Mouse (Mus musculus) forebrain, postnatal 0 days (tissue): ENCODE results near the gene Isg15. TPM values are rescaled to one million over a fixed set of nuclear protein-coding genes. Genes with fewer than 3 reads are reported as not detected.
"Not testable (repeated sequence)": the region's sequence is repeated elsewhere in the genome, so short reads cannot be mapped to it uniquely, and the experiment has no call there.

ENCODE experiments used
- ATAC-seq: fragments of 200-750 bp; cut with Nextera tagmentation; 2 replicates; pipeline ENCODE4 v1.8.0; 2017; ENCODE audit warnings: mild to moderate bottlenecking, moderate library complexity
- DNase-seq: peaks from one replicate; pipeline ENCODE4 v3.0.0-alpha.2; 2015
- H3K27ac ChIP-seq: fragments of 300-500 bp; sonication (generic); 2 replicates; pipeline ENCODE4 v1.5.1; 2014; ENCODE audit warnings: low read depth, mild to moderate bottlenecking, antibody characterized with exemption, low read length, moderate library complexity, mixed read lengths
- H3K27me3 ChIP-seq: fragments of 300-500 bp; sonication (generic); 2 replicates; pipeline ENCODE4 v1.6.1; 2014; ENCODE audit warnings: mild to moderate bottlenecking, low read length, mixed read lengths; ENCODE audit not compliant: insufficient read depth
- H3K36me3 ChIP-seq: fragments of 300-500 bp; sonication (generic); 2 replicates; pipeline ENCODE4 v1.6.1; 2014; ENCODE audit warnings: mild to moderate bottlenecking, moderate library complexity; ENCODE audit not compliant: insufficient read depth
- H3K4me1 ChIP-seq: fragments of 300-500 bp; sonication (generic); 2 replicates; pipeline ENCODE4 v1.6.1; 2014; ENCODE audit warnings: antibody characterized with exemption; ENCODE audit not compliant: insufficient read depth
- H3K4me2 ChIP-seq: fragments of 300-500 bp; sonication (generic); 2 replicates; pipeline ENCODE4 v1.6.1; 2014; ENCODE audit warnings: low read depth, mild to moderate bottlenecking, moderate library complexity
- H3K4me3 ChIP-seq: fragments of 300-500 bp; sonication (generic); 2 replicates; pipeline ENCODE4 v1.5.1; 2014; ENCODE audit warnings: low read depth, low read length, mixed read lengths
- H3K9ac ChIP-seq: fragments of 300-500 bp; sonication (generic); 2 replicates; pipeline ENCODE4 v1.6.1; 2014; ENCODE audit warnings: mild to moderate bottlenecking
- H3K9me3 ChIP-seq: fragments of 300-500 bp; sonication (generic); 2 replicates; pipeline ENCODE4 v1.6.1; 2016; ENCODE audit warnings: low read length
- CTCF ChIP-seq: sonication (generic); IDR thresholded peaks from 2 replicates; pipeline ENCODE4 v1.5.1; 2016; ENCODE audit warnings: antibody characterized with exemption, control low read depth, low read depth
- WGBS: fragments of 180-500 bp; shearing (Covaris S2); extraction: QIAGEN DNeasy Blood & Tissue Kit; methylation state at CpG from one replicate; pipeline ENCODE4 v1.1.7; 2014; 5-methylcytosine and 5-hydroxymethylcytosine counted together
- microRNA-seq, 2 experiments: library from miRNA; unstranded; fragments of <30 nt; microRNA quantifications; one replicate each; pipeline ENCODE4; 2016
- polyA plus RNA-seq: library from polyadenylated mRNA; unstranded; fragments of >200 nt; fragmentation: Nextera tagmentation; extraction: Ambion mirVana; gene quantifications from 2 replicates; pipeline ENCODE4 v1.2.1, GENCODE M21; 2015
- total RNA-seq: library from RNA; depleted of rRNA; stranded (reverse); fragments of >200 nt; gene quantifications from 2 replicates; pipeline ENCODE4 v1.2.3, GENCODE M21; 2014; rRNA removed

Isg15 gene
- total and polyA plus RNA-seq, 2 experiments from 2014 or later, result 2.2 to 3.4 TPM

- Histone ChIP-seq H3K9ac (no peak overlapping the region), H3K9me3 (no peaks in the 10 kb centered on the region), H3K4me3 (no peak overlapping the region), H3K27ac (no peak overlapping the region), H3K27me3 (no peaks in the 10 kb centered on the region), H3K4me1 (no peaks in the 10 kb centered on the region), H3K36me3 (no peaks in the 10 kb centered on the region), H3K4me2 (no peak overlapping the region)
- TF ChIP-seq CTCF, result no peak
- no peak for ATAC-seq
- DNase-seq, result no peak
- WGBS, result 97% methylated on average over 3 of the region's 3 CpGs
Measured at GRCm38 (mm10) chr4:156154771-156155170, 45.8 kb downstream of the Isg15 start.

DNA sequence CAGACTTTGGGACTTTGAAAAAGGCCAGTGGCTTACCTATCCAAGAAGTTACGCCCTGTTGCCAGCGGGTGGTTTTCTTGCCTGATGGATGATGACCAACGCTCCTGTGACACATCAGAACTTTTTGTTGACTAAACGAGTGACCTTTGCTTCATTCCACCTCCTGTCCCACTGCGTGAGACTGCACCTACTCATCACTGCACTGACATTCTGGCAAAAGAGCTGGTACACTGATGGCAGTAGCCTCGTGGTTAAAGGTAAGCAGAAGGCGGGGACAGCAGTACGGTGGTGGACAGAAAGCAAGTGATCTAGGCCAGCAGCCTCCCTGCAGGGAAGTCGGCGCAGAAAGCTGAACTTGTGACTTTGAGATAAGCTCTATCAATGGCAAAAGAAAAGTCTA lies 49.7 kb downstream of the Isg15 start:
- not testable (repeated sequence) for H3K9me3 ChIP-seq, H3K9ac ChIP-seq, DNase-seq, ATAC-seq, H3K4me1 ChIP-seq, H3K27ac ChIP-seq, H3K36me3 ChIP-seq, H3K4me3 ChIP-seq, H3K27me3 ChIP-seq, H3K4me2 ChIP-seq
- WGBS, result 89% methylated on average over 10 of the region's 10 CpGs

Small RNA genes within 50 kb of the gene (microRNA-seq; reads per million reads assigned to microRNA genes)
- gene Mir7658, result 3.1 to 5.6 reads per million in 2 experiments

Other genes starting within 250 kb of the Isg15 start
- gene C1qtnf12, start 238.5 kb downstream of the Isg15 start, total RNA-seq, result 12.8 and 13.9 TPM in 2 replicates
- gene C1qtnf12, start 238.5 kb downstream of the Isg15 start, polyA plus RNA-seq, result 10.3 and 11.1 TPM in 2 replicates
- 39.5 and 43.9 TPM in 2 replicates for gene B3galt6, start 208.2 kb downstream of the Isg15 start, total RNA-seq
- gene B3galt6, start 208.2 kb downstream of the Isg15 start, polyA plus RNA-seq, result 19.4 and 28.6 TPM in 2 replicates
- gene Sdf4, start 207.9 kb downstream of the Isg15 start, total RNA-seq, result 123 and 126 TPM in 2 replicates
- 115 and 117 TPM in 2 replicates for gene Sdf4, start 207.9 kb downstream of the Isg15 start, polyA plus RNA-seq
- 0.48 and 1.3 TPM in 2 replicates for gene Tnfrsf4, start 187.0 kb downstream of the Isg15 start, total RNA-seq
- 0.40 and 0.49 TPM in 2 replicates for gene Tnfrsf4, start 187.0 kb downstream of the Isg15 start, polyA plus RNA-seq
- 1.5 TPM in 1 of 2 replicates, not detected in the other for gene Tnfrsf18, start 174.7 kb downstream of the Isg15 start, total RNA-seq
- 0.67 and 1.2 TPM in 2 replicates for gene Tnfrsf18, start 174.7 kb downstream of the Isg15 start, polyA plus RNA-seq
- gene Ttll10, start 141.4 kb downstream of the Isg15 start, total RNA-seq, result not detected in 2 replicates
- 0.06 TPM in 1 of 2 replicates, not detected in the other for gene Ttll10, start 141.4 kb downstream of the Isg15 start, polyA plus RNA-seq
- 22.8 and 28.3 TPM in 2 replicates for gene 9430015G10Rik, start 90.8 kb downstream of the Isg15 start, total RNA-seq
- gene 9430015G10Rik, start 90.8 kb downstream of the Isg15 start, polyA plus RNA-seq, result 18.3 and 22.3 TPM in 2 replicates
- 0.33 and 0.46 TPM in 2 replicates for gene Rnf223, start 70.3 kb downstream of the Isg15 start, total RNA-seq
- 0.08 and 0.19 TPM in 2 replicates for gene Rnf223, start 70.3 kb downstream of the Isg15 start, polyA plus RNA-seq
- gene Agrn, start 3.3 kb downstream of the Isg15 start, total RNA-seq, result 218 and 261 TPM in 2 replicates
- 48.2 and 61.3 TPM in 2 replicates for gene Agrn, start 3.3 kb downstream of the Isg15 start, polyA plus RNA-seq
- gene AW011738, start 2.5 kb upstream of the Isg15 start, total RNA-seq, result 3.5 and 5.7 TPM in 2 replicates
- 1.8 and 3.4 TPM in 2 replicates for gene AW011738, start 2.5 kb upstream of the Isg15 start, polyA plus RNA-seq
- gene Perm1, start 15.1 kb upstream of the Isg15 start, total RNA-seq, result 1.1 and 1.3 TPM in 2 replicates
- 0.69 and 0.86 TPM in 2 replicates for gene Perm1, start 15.1 kb upstream of the Isg15 start, polyA plus RNA-seq
- 37.2 and 43.7 TPM in 2 replicates for gene Plekhn1, start 34.0 kb upstream of the Isg15 start, total RNA-seq
- gene Plekhn1, start 34.0 kb upstream of the Isg15 start, polyA plus RNA-seq, result 11.8 and 14.3 TPM in 2 replicates
- 80.7 and 83.9 TPM in 2 replicates for gene Noc2l, start 35.2 kb upstream of the Isg15 start, total RNA-seq
- 50.9 and 52.9 TPM in 2 replicates for gene Noc2l, start 35.2 kb upstream of the Isg15 start, polyA plus RNA-seq
- gene Samd11, start 54.8 kb upstream of the Isg15 start, total RNA-seq, result 3.5 and 7.7 TPM in 2 replicates
- gene Samd11, start 54.8 kb upstream of the Isg15 start, polyA plus RNA-seq, result 1.2 and 1.9 TPM in 2 replicates
- not detected in 2 replicates for gene Vmn2r-ps159, start 130.3 kb upstream of the Isg15 start, total RNA-seq
- not detected in 2 replicates for gene Vmn2r-ps159, start 130.3 kb upstream of the Isg15 start, polyA plus RNA-seq